Mouse (Mus musculus) ovary, adult 10 weeks (tissue): ENCODE data around the gene Gm2a. TPM values are rescaled to one million over a fixed set of nuclear protein-coding genes. Genes with fewer than 3 reads are reported as not detected.

ENCODE experiments used
- polyA plus RNA-seq: library from polyadenylated mRNA; stranded (reverse); fragments of 350-450 nt; fragmentation: Illumina TruSeq; extraction: RNeasy Lipid Tissue Mini Kit (QIAGEN cat#74804); gene quantifications from one replicate; pipeline ENCODE4 v1.2.3, GENCODE M21; 2014

The Gm2a gene
- polyA plus RNA-seq: 80.1 TPM

DNA sequence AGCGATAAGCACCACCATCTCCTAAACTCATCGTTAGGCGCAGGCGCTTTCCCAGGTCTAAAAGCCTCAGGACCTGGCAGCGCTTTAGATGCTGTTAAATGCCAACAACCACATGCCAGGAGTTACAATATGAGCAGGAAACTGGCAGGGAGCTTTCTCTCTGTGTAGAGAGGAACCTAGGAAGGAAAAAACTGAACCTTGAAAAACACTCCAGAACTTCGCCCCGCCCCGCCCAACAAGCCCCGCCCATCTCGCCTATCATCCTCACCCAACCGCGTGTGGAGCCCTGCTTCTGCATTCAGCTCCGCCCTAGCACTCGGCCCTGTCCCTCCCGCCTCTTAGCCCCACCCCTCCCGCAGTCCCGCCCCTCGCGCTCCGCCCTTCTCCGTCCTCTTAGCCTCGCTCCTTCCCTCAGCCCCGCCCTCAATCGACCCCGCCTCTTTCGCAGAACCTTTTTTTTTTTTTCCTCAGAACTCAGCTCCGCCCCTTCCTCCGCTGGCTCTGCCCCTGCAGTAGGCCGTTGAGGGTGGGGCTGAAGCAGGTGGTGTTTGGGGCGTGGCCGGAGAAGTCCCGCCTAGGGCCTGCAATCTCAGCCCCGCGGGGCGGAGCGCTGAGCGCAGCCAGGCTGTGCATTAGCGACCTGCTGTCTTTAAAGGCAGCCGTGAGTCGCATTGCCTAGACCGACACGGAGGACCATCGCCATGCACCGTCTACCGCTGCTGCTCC, at the start of gene Gm2a:
TSS of gene Gm2a (plus strand) at position 653 of the 726 bp plus-strand sequence.

DNA sequence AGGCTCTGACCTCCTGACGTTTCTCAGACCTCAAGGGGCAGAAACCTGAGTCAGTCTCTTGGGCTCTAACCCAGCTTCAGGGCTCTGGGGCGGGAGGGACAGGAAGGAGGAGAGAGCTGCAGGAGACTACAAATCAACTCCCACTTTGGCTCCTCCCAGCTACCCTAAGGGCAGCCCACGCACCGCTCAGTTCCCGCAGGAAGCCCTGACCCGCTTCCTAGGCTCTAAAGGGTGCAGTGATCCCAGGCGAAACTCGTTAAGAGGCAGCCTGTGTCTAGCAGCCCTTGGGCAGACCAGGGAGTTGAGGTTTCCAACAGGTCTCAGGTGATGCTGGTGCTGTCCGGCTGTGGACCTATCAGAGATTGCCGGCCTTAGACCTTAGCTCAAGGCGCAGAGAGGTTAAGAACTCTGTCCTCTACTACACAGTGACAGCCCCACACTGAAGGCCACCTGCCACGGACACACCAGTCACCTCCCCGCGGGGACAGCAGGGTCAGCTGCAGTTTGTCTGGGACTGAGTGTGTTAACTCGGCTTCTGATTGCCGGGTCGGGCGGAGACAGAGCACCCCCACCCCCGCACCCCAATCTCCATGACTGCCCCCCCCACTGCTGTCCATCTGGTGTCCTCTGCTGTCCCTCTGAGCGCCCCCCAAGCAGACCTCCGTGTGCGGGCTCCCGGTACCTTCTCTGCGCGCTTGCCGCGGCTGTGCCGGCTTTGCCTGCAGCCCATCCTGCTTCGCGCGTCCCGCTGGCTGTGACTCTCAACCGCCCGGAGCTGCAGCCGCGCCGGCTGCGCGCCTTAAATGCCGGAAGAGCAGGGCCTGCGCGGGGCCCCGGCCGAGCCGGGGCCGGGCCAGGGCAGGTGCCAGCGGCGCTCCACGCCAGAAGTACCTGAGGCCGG, 20.3 kb upstream of the Gm2a start, which contains the start of gene Ccdc69:
TSS of gene Ccdc69 (minus strand) at position 801 of the 901 bp plus-strand sequence.

DNA sequence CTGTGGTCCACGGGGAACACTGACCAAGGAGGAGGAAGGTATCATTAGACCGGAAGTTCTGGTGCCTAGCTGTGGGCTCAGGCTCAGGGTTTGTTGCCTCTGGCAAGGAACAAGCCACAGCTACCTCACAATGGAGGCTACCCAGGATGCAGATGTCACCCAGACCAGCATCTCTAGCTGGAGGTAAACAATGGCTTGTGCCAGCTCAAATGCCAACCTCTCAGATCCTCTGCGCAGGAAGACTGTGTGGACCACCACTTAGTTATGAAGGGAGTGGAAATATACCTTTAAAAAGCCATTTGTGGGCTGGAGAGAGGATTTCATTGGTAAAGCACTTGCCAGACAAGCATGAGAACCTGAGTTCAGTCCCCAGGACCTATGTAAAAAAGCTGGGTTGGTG, 53.7 kb downstream of the Gm2a start, which contains the start of gene Slc36a3:
TSS of gene Slc36a3 (minus strand) at position 101 of the 400 bp plus-strand sequence.

Other genes with a start within 250 kb of the Gm2a start
- 13.0 TPM for gene Lyrm7, start 237.2 kb upstream of the Gm2a start, polyA plus RNA-seq
- gene Hint1, start 231.7 kb upstream of the Gm2a start, polyA plus RNA-seq: 188 TPM
- gene Gpx3, start 195.7 kb upstream of the Gm2a start, polyA plus RNA-seq: 168 TPM
- 2.2 TPM for gene Tnip1, start 135.2 kb upstream of the Gm2a start, polyA plus RNA-seq
- 18.8 TPM for gene Anxa6, start 64.7 kb upstream of the Gm2a start, polyA plus RNA-seq
- 10.8 TPM for gene Ccdc69, start 20.0 kb upstream of the Gm2a start, polyA plus RNA-seq
- not detected for gene Slc36a3, start 53.6 kb downstream of the Gm2a start, polyA plus RNA-seq
- gene Slc36a2, start 87.0 kb downstream of the Gm2a start, polyA plus RNA-seq: 1.3 TPM
- 1.7 TPM for gene Slc36a1, start 106.2 kb downstream of the Gm2a start, polyA plus RNA-seq
- 0.09 TPM for gene Fat2, start 238.4 kb downstream of the Gm2a start, polyA plus RNA-seq